Mouse (Mus musculus): ENCODE measurements around the gene Gm21981.
A peak's percentile ranks its signal among the peaks of the same experiment; 100 is the strongest.
"Not testable (repeated sequence)": the region's sequence is repeated elsewhere in the genome, so short reads cannot be mapped to it uniquely, and the experiment has no call there.

Gm21981 gene

DNA sequence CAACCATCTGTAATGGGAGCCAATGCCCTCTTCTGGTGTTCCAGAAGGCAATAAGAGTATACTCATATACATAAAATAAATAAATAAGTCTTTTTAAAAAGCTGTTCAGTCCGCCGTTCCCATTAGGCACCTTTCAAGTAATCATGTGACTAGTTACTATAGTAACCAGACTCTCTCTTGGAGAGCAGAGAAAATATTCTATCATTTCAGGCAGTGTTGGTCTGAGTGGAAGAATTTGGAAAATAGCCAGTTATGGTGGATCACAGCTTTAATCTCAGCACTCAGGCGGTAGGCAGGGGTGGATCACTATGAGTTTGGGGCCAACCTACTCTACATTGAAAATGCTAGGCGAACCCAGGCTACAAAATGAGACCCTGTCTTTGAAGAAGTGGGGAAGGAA, 25.1 kb downstream of the Gm21981 start:
- no peak for DNase-seq (ENCODE audit: low read depth in 2 of 2, low spot score in 2 of 2)

DNA sequence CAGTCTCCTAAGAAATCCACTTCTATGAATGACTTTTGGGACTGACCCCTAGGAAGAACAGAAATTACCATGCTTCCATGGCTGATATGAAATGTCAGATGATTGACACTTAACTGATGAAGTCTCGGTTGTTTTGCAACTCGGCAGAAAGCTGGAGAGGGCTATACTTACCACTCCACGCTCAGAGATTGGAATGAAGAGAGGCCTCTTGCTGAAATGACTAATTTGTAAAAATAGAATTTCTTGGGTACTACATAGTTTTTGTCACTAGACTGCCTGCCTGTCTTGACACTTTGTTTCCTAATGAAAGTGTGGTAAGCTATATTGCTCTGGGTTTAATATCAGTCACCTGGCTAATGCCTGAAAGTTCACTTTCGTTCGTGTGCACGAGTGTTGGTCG, 29.8 kb downstream of the Gm21981 start:
- DNase-seq (ENCODE audit: low read depth in 2 of 2, low spot score in 2 of 2), result no peak

DNA sequence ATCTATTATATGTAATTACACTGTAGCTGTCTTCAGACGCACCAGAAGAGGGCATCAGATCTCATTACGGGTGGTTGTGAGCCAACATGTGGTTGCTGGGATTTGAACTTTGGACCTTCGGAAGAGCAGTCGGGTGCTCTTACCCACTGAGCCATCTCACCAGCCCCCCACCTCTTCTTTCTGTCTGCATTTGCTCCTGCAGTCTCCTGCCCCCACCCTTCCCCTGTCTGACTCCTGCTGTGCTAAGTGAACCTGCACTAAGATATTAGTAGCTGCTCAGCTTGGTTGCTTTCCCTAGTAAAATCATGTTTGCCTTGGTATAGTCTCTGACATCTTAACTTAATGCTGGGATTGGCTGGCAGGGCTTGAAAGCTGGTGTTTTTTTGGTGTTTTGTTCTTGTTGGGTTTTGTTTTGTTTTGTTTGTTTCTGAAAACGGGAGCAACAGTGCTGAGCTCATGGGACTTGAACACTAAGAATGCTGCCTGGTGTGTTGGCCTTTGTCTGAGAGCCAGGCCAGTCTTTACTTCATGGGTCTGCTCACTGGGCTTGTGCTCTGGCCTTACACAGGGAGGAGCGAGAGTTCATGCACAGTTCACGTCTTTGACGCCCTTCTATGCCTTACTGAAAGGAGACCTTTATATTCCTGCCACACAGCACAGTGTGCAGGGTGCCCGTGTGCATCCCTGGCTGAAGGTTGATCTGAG, 31.1 kb downstream of the Gm21981 start:
- no peak for DNase-seq (ENCODE audit: low read depth in 2 of 2, low spot score in 2 of 2)

DNA sequence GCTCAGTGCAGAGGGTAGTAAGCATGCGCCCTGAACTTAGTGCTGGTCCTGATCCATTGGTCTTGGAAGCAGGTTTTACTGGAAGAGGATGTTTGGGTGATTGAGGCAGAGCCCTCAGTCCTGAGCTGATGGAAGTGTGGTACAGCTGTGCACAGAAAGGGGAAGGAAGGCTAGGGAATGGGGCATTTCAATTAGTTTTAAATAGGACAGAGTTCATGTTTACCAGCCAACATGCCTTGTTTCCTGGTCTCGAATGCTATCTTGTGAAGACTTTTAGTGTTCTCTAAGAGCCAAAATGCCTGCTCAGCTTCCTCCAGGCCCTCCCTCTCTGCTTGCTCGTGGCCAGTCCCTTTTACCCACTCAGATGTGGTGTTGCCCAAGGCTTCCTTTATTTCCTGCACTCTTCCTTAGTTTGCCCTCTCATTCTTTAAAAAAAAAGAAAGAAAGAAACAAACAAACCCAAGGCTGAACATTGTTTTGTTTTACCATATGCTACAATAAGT, 35.5 kb downstream of the Gm21981 start:
- no peak for DNase-seq (ENCODE audit: low read depth in 2 of 2, low spot score in 2 of 2)

DNA sequence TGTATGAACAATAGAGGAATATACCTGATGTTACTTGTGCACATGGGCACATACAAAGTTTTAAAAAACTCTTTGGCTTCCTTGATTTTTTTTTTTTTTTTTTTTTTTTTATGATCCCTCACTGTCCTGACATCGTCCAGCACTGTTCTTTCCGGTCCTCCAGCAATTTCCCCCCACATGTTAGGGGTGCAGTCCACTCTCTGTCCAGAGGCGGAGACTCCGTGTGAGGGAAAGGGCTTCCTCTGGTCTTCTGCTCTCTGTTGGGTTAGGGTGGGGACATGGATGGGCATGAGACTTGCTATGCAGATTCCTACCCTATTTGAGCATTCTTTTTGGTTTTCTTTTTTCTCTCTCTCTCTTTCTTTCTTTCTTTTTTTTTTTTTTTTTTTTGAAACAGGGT, 36.4 kb downstream of the Gm21981 start:
- no peak for DNase-seq (ENCODE audit: low read depth in 2 of 2, low spot score in 2 of 2)

DNA sequence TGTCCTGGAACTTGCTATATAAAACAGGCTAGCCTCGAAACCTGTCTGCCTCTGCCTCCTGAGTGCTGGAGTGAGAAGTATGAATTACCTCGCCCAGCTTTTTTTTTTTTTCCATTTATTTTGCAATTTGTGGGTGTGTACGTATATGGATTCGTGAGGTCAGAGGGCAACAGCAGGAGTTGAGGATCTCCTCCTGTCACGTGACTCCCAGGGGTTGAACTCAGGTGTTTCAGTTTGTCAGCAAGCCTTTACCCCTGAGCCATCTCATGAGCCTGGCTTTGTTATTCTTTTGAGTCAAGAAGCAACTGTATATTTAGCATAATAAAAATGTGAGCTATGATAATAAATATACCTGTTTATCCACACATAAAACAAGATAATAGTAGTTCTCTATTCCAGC, 38.6 kb downstream of the Gm21981 start:
- DNase-seq (ENCODE audit: low read depth in 2 of 2, low spot score in 2 of 2), result no peak

DNA sequence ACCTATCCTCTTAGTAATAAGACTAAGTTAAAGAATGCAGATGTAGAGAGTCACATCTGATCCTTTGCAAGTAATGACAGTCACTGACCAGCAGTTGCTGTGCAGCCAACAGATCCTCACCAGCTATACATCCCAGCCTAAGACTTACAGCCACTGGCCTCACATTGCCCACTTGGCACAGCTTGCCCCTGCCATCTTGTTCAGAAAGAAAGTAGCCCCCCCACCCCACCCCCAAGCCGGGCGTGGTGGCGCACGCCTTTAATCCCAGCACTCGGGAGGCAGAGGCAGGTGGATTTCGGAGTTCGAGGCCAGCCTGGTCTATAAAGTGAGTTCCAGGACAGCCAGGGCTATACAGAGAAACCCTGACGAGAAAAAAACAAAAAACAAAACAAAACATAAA, 39.9 kb downstream of the Gm21981 start:
- DNase-seq (ENCODE audit: low read depth in 2 of 2, low spot score in 2 of 2), result not testable (repeated sequence)

DNA sequence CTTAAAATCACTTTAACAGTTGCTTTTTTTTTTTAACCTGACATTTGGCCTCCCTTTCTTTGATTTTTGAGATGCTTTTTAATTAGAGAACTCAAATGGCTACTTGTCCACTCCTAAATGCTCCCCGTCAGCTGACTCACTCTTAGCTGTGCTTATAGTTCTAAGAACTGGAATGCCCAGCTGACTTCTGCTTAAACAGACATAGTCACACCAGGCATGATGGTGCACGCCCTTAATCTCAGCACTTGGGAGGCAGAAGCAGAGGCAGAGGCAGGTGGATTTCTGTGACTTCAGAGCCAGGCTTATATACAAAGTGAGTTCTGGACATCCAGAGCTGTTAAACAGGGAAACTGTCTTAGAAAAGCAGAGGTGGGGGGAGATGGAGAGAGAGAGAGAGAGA, 42.3 kb downstream of the Gm21981 start:
- no peak for DNase-seq (ENCODE audit: low read depth in 2 of 2, low spot score in 2 of 2)

DNA sequence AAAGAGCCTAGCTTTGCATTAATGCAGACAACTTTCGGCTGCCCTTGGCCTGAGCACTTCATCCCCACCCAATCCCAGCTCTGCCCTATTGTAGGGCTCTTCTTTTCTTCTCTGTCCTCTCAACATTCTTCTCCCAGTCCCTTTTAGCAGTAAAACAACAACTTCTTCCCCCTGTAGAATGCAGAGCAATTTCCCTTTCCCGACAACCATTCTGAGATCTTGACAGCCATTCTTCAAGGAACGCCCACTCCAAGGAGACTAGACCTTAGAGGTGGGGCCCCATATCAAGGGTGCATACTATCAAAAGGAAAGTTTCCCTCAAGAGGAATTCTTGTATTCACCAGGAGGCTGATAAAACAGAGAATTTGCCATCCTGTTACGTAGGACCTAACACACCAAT, 45.3 kb downstream of the Gm21981 start:
- DNase-seq (ENCODE audit: low read depth in 2 of 2, low spot score in 2 of 2), result no peak

DNA sequence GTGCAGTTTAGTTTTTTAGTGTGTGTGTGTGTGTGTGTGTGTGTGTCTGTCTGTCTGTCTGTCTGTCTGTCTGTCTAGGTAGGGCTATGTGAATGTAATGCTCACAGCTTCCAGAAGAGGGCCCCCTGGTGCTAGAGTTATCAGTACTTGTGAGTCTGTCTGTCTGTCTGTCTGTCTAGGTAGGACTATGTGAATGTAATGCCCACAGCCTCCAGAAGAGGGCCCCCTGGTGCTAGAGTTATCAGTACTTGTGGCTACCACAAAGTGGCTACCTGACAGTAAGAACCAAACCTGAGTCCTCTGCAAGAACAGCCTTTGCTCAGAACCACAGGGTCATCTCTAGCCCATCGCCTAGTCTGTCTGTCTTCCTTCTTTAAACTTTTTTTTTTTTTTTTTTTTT, 47.6 kb downstream of the Gm21981 start:
- DNase-seq (ENCODE audit: low read depth in 2 of 2, low spot score in 2 of 2), result peak; percentile 35 to 58

DNA sequence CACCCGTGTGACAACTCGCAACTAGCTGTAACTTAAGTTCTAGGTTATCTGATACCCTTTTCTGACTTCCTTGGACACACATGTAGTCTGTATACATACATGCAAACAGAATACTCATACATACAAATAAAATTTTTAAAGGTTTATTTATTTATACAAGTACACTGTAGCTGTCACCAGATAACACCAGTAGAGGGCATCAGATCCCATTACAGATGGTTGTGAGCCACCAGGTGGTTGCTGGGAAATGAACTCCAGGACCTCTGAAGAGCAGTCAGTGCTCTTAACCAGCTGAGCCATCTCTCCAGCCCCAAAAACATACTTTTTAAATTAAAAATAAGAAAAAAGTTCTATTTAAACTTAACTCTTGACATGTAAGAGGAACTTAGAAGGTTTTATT, 51.3 kb downstream of the Gm21981 start:
- no peak for DNase-seq (ENCODE audit: low read depth in 2 of 2, low spot score in 2 of 2)
